Mouse (Mus musculus) 3T3-L1 (cell line): ENCODE measurements around the gene Gm17469.
"Not testable (repeated sequence)": the region's sequence is repeated elsewhere in the genome, so short reads cannot be mapped to it uniquely, and the experiment has no call there.

ENCODE experiments used
- DNase-seq: peaks from one replicate; pipeline ENCODE4 v3.0.0-alpha.2; 2015; ENCODE audit warnings: low read depth, low spot score

The Gm17469 gene

DNA sequence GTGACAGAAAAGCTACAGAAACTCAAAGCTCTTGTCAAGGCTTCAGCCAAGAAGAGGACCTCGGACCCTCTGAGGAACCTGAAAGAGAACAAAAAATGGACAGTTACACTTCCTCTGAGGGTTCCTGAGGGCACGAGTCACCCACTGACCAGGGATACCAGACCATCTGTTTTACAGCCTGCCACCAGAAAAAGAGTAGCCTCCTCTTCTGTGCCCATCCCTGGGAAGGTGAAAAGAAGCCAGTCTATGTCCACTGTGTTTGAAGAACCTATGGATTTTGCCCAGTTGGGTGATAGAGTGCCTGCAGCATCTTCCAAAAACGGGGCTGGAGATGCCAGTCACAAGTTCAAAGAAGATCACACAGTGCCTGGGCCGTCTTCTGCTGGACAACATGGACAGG lies at the start of gene Gm17469:
Gm17469 (plus strand) TSS at position 301 of the 400 bp plus-strand sequence.
- not testable (repeated sequence) for DNase-seq
